Mouse (Mus musculus): Measurements from ENCODE around the gene Vmp1. TPM values are rescaled to one million over a fixed set of nuclear protein-coding genes. Genes with fewer than 3 reads are reported as not detected.

The Vmp1 gene
- polyA plus RNA-seq, 1 experiment from 2014 or later, result 141 TPM

- peaks cover 12% of the 10 kb centered on the region for H3K36me3 ChIP-seq (ENCODE audit: control insufficient read depth, insufficient read depth, low read length)
- WGBS, result 89% methylated on average over 3 of the region's 3 CpGs
- ATAC-seq (ENCODE audit: low FRiP score, low TSS enrichment), result no peak
These were observed 79.3 kb downstream of the Vmp1 start for GRCm38 (mm10) chr11:86604289-86604688.

GRCm38 (mm10) chr11:86603719-86604118 is 79.9 kb downstream of the Vmp1 start:
- no peak overlapping the region for H3K4me2 ChIP-seq (replicated peaks; ENCODE audit: low read depth, low read length)
- no peak overlapping the region for H3K9ac ChIP-seq (ENCODE audit: low read depth, low read length)
- no peaks in the 10 kb centered on the region for H3K4me1 ChIP-seq (ENCODE audit: control insufficient read depth, insufficient read depth, low read length)
- H3K27me3 ChIP-seq (ENCODE audit: control insufficient read depth, insufficient read depth, low read length), result no peaks in the 10 kb centered on the region
- no peak for ATAC-seq (ENCODE audit: low FRiP score, low TSS enrichment)
- H3K36me3 ChIP-seq (ENCODE audit: control insufficient read depth, insufficient read depth, low read length), result peaks cover 12% of the 10 kb centered on the region
- H3K4me3 ChIP-seq (ENCODE audit: low read length), result no peak overlapping the region
- H3K9me3 ChIP-seq (ENCODE audit: control insufficient read depth, low read length), result no peaks in the 10 kb centered on the region
- WGBS, result 84% methylated on average over 1 of the region's 1 CpGs
- no peak overlapping the region for H3K27ac ChIP-seq (ENCODE audit: low read depth, low read length)

More at GRCm38 (mm10) chr11:86604289-86604688, 79.3 kb downstream of the Vmp1 start:
- Histone ChIP-seq H3K27ac (ENCODE audit: low read depth, low read length) (no peak overlapping the region), H3K4me1 (ENCODE audit: control insufficient read depth, insufficient read depth, low read length) (no peaks in the 10 kb centered on the region), H3K4me3 (ENCODE audit: low read length) (no peak overlapping the region), H3K9ac (ENCODE audit: low read depth, low read length) (no peak overlapping the region), H3K27me3 (ENCODE audit: control insufficient read depth, insufficient read depth, low read length) (no peaks in the 10 kb centered on the region), H3K9me3 (ENCODE audit: control insufficient read depth, low read length) (no peaks in the 10 kb centered on the region), H3K4me2 (replicated peaks; ENCODE audit: low read depth, low read length) (no peak overlapping the region)

- Histone ChIP-seq H3K27ac (ENCODE audit: low read depth, low read length) (no peak overlapping the region), H3K4me2 (replicated peaks; ENCODE audit: low read depth, low read length) (no peak overlapping the region), H3K9me3 (ENCODE audit: control insufficient read depth, low read length) (no peaks in the 10 kb centered on the region), H3K4me1 (ENCODE audit: control insufficient read depth, insufficient read depth, low read length) (no peaks in the 10 kb centered on the region), H3K36me3 (ENCODE audit: control insufficient read depth, insufficient read depth, low read length) (peaks cover 12% of the 10 kb centered on the region), H3K4me3 (ENCODE audit: low read length) (no peak overlapping the region), H3K9ac (ENCODE audit: low read depth, low read length) (no peak overlapping the region), H3K27me3 (ENCODE audit: control insufficient read depth, insufficient read depth, low read length) (no peaks in the 10 kb centered on the region)
- no peak for ATAC-seq (ENCODE audit: low FRiP score, low TSS enrichment)
- WGBS, result 45% methylated on average over 3 of the region's 3 CpGs
These were observed 81.5 kb downstream of the Vmp1 start for GRCm38 (mm10) chr11:86602116-86602515.

GRCm38 (mm10) chr11:86600209-86600557 is 83.5 kb downstream of the Vmp1 start:
- ATAC-seq (ENCODE audit: low FRiP score, low TSS enrichment), result no peak
- Histone ChIP-seq H3K4me3 (ENCODE audit: low read length) (no peak overlapping the region), H3K27me3 (ENCODE audit: control insufficient read depth, insufficient read depth, low read length) (no peaks in the 10 kb centered on the region), H3K27ac (ENCODE audit: low read depth, low read length) (no peak overlapping the region), H3K9me3 (ENCODE audit: control insufficient read depth, low read length) (no peaks in the 10 kb centered on the region), H3K9ac (ENCODE audit: low read depth, low read length) (no peak overlapping the region), H3K4me1 (ENCODE audit: control insufficient read depth, insufficient read depth, low read length) (no peaks in the 10 kb centered on the region), H3K4me2 (replicated peaks; ENCODE audit: low read depth, low read length) (no peak overlapping the region), H3K36me3 (ENCODE audit: control insufficient read depth, insufficient read depth, low read length) (peaks cover 2% of the 10 kb centered on the region; the same call in 1 of the 2 replicates)
- 85% methylated on average over 7 of the region's 7 CpGs for WGBS

- H3K36me3 ChIP-seq (ENCODE audit: control insufficient read depth, insufficient read depth, low read length), result no peaks in the 10 kb centered on the region; the same call in 1 of the 2 replicates
- H3K27ac ChIP-seq (ENCODE audit: low read depth, low read length), result no peak overlapping the region
- H3K27me3 ChIP-seq (ENCODE audit: control insufficient read depth, insufficient read depth, low read length), result no peaks in the 10 kb centered on the region
- no peak for ATAC-seq (ENCODE audit: low FRiP score, low TSS enrichment)
- H3K4me3 ChIP-seq (ENCODE audit: low read length), result no peak overlapping the region
- WGBS, result 74% methylated on average over 4 of the region's 4 CpGs
- no peaks in the 10 kb centered on the region for H3K9me3 ChIP-seq (ENCODE audit: control insufficient read depth, low read length)
- no peak overlapping the region for H3K4me2 ChIP-seq (replicated peaks; ENCODE audit: low read depth, low read length)
- H3K9ac ChIP-seq (ENCODE audit: low read depth, low read length), result no peak overlapping the region
- H3K4me1 ChIP-seq (ENCODE audit: control insufficient read depth, insufficient read depth, low read length), result no peaks in the 10 kb centered on the region
These were observed 84.0 kb downstream of the Vmp1 start for GRCm38 (mm10) chr11:86599378-86600208.

- Histone ChIP-seq H3K27me3 (ENCODE audit: control insufficient read depth, insufficient read depth, low read length) (no peaks in the 10 kb centered on the region), H3K4me2 (replicated peaks; ENCODE audit: low read depth, low read length) (no peak overlapping the region), H3K4me3 (ENCODE audit: low read length) (no peak overlapping the region), H3K36me3 (ENCODE audit: control insufficient read depth, insufficient read depth, low read length) (no peaks in the 10 kb centered on the region; the same call in 1 of the 2 replicates), H3K9ac (ENCODE audit: low read depth, low read length) (no peak overlapping the region), H3K4me1 (ENCODE audit: control insufficient read depth, insufficient read depth, low read length) (no peaks in the 10 kb centered on the region), H3K9me3 (ENCODE audit: control insufficient read depth, low read length) (no peaks in the 10 kb centered on the region), H3K27ac (ENCODE audit: low read depth, low read length) (no peak overlapping the region)
- 81% methylated on average over 1 of the region's 1 CpGs for WGBS
- ATAC-seq (ENCODE audit: low FRiP score, low TSS enrichment), result no peak
These were observed 85.1 kb downstream of the Vmp1 start for GRCm38 (mm10) chr11:86598572-86598971.

GRCm38 (mm10) chr11:86598154-86598553 is 85.5 kb downstream of the Vmp1 start:
- no peaks in the 10 kb centered on the region; the same call in 1 of the 2 replicates for H3K36me3 ChIP-seq (ENCODE audit: control insufficient read depth, insufficient read depth, low read length)
- H3K9ac ChIP-seq (ENCODE audit: low read depth, low read length), result no peak overlapping the region
- H3K4me1 ChIP-seq (ENCODE audit: control insufficient read depth, insufficient read depth, low read length), result peaks cover 4% of the 10 kb centered on the region
- no peak overlapping the region for H3K4me3 ChIP-seq (ENCODE audit: low read length)
- WGBS, result 91% methylated on average over 5 of the region's 5 CpGs
- ATAC-seq (ENCODE audit: low FRiP score, low TSS enrichment), result no peak
- no peak overlapping the region for H3K27ac ChIP-seq (ENCODE audit: low read depth, low read length)
- H3K9me3 ChIP-seq (ENCODE audit: control insufficient read depth, low read length), result no peaks in the 10 kb centered on the region
- H3K27me3 ChIP-seq (ENCODE audit: control insufficient read depth, insufficient read depth, low read length), result no peaks in the 10 kb centered on the region
- no peak overlapping the region for H3K4me2 ChIP-seq (replicated peaks; ENCODE audit: low read depth, low read length)

GRCm38 (mm10) chr11:86596976-86597375 is 86.7 kb downstream of the Vmp1 start:
- H3K27me3 ChIP-seq (ENCODE audit: control insufficient read depth, insufficient read depth, low read length), result no peaks in the 10 kb centered on the region
- no peaks in the 10 kb centered on the region for H3K9me3 ChIP-seq (ENCODE audit: control insufficient read depth, low read length)
- H3K4me1 ChIP-seq (ENCODE audit: control insufficient read depth, insufficient read depth, low read length), result peaks cover 5% of the 10 kb centered on the region
- H3K4me2 ChIP-seq (replicated peaks; ENCODE audit: low read depth, low read length), result no peak overlapping the region
- no peak overlapping the region for H3K9ac ChIP-seq (ENCODE audit: low read depth, low read length)
- WGBS, result 91% methylated on average over 3 of the region's 3 CpGs
- no peak overlapping the region for H3K4me3 ChIP-seq (ENCODE audit: low read length)
- H3K36me3 ChIP-seq (ENCODE audit: control insufficient read depth, insufficient read depth, low read length), result no peaks in the 10 kb centered on the region; the same call in 1 of the 2 replicates
- ATAC-seq (ENCODE audit: low FRiP score, low TSS enrichment), result no peak
- no peak overlapping the region for H3K27ac ChIP-seq (ENCODE audit: low read depth, low read length)

- Histone ChIP-seq H3K9me3 (ENCODE audit: control insufficient read depth, low read length) (no peaks in the 10 kb centered on the region), H3K9ac (ENCODE audit: low read depth, low read length) (no peak overlapping the region), H3K4me3 (ENCODE audit: low read length) (no peak overlapping the region), H3K4me1 (ENCODE audit: control insufficient read depth, insufficient read depth, low read length) (peaks cover 5% of the 10 kb centered on the region), H3K27me3 (ENCODE audit: control insufficient read depth, insufficient read depth, low read length) (no peaks in the 10 kb centered on the region), H3K27ac (ENCODE audit: low read depth, low read length) (no peak overlapping the region), H3K4me2 (replicated peaks; ENCODE audit: low read depth, low read length) (no peak overlapping the region), H3K36me3 (ENCODE audit: control insufficient read depth, insufficient read depth, low read length) (no peaks in the 10 kb centered on the region; the same call in 1 of the 2 replicates)
- ATAC-seq (ENCODE audit: low FRiP score, low TSS enrichment), result no peak
- 88% methylated on average over 7 of the region's 7 CpGs for WGBS
These were observed 87.3 kb downstream of the Vmp1 start for GRCm38 (mm10) chr11:86596187-86596960.

Data from kidney, embryonic 14.5 days (tissue).